Mouse (Mus musculus) bone marrow, adult 2 months (tissue): Measurements from ENCODE around the gene Lbh.

Experiments used
- CTCF ChIP-seq: fragments of 200-500 bp; IDR thresholded peaks from 2 replicates; pipeline ENCODE4 v1.5.1; 2011; ENCODE audit warnings: low read length, control low read depth; ENCODE audit not compliant: control insufficient read depth, insufficient read depth
- POLR2A ChIP-seq: fragments of 200-500 bp; IDR thresholded peaks from 2 replicates; pipeline ENCODE4 v1.6.1; 2011; ENCODE audit warnings: low read depth, mild to moderate bottlenecking, control low read depth, low read length, borderline replicate concordance; ENCODE audit not compliant: control insufficient read depth

DNA sequence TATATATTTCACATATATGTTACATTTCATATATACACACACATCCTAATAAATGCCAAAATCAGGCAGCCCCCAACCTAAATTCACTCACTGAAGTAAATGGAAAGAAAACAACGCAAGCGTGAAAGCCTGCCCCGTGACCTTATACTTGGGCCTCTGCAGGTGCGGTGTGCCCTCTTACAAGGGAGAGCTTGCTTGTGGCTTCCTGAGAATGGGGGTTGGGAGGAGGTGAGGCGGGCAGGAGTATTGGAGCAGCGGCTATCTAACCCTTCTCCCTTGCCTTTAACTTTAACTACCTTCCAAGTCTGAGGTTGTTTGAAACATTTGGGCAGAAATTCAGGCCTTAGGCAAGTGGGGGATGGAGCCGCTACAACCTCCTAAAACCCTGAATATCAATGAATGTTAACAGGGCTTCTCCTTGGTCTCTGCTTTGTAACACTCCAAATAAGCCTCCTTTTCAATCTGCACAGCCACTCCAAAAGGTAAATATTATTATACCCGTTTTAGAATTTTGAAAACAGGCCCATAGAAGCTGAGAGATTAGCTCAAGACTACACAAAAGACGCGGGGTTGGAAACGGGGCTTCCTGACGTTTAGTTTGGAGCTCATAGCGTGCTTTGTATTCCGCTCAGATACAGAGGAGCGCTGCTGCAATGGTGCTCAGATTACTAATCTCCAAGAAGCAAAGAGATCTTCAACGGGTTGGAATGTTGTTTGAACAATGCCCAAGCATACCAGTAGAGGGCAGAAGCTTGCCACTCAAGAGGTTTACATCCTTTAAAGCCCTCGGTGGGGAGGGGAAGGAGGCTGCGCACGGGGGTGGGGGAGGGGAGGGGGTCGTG is 28.3 kb upstream of the Lbh start:
- TF ChIP-seq CTCF (peak; percentile 27; the same call in 1 of the 2 replicates), POLR2A (no peak)
